Comparison of ENCODE assay signal across 7 mouse cellular contexts in genomic region chr12:111966683-111967173, GRCm38 (mm10). TPM values are rescaled to one million over a fixed set of nuclear protein-coding genes. Genes with fewer than 3 reads are reported as not detected.
A peak's percentile ranks its signal among the peaks of the same experiment; 100 is the strongest.
DNase-seq lines count a peak whose midpoint lies in the region; ATAC-seq lines count a peak whose summit lies in the region.

Atp5mpl (minus strand) TSS chr12:111966977.

- H3K27me3 ChIP-seq in intestine, embryonic 15.5 days (replicated peaks) = no peaks in the 10 kb centered on the region
- no peaks in the 10 kb centered on the region for H3K27me3 ChIP-seq in midbrain, embryonic 10.5 days (ENCODE audit: low read depth, poor library complexity, severe bottlenecking)

- peak within 1 kb of the TSS; percentile 59; the same call in 1 of the 2 replicates for H3K27ac ChIP-seq in intestine, embryonic 15.5 days
- H3K27ac ChIP-seq in midbrain, embryonic 10.5 days (replicated peaks) = peak within 1 kb of the TSS; percentile 95

- H3K36me3 ChIP-seq in intestine, embryonic 15.5 days = 0 out of 2 replicates have a peak, but pooled peaks cover 1% of the 10 kb centered on the region
- H3K36me3 ChIP-seq in midbrain, embryonic 10.5 days = peaks cover 21% of the 10 kb centered on the region

- H3K9me3 ChIP-seq in intestine, embryonic 15.5 days = no peaks in the 10 kb centered on the region
- no peaks in the 10 kb centered on the region for H3K9me3 ChIP-seq in midbrain, embryonic 10.5 days (replicated peaks)

- H3K4me2 ChIP-seq in intestine, embryonic 15.5 days (replicated peaks) = peak within 1 kb of the TSS; percentile 74

- H3K9ac ChIP-seq in intestine, embryonic 15.5 days = peak within 1 kb of the TSS; percentile 83

- peak; percentile 97 for DNase-seq in adrenal gland, adult 2 months
- DNase-seq in embryo, embryonic 11.5 days (ENCODE audit: low read depth, low spot score) = peak; percentile 93
- peak; percentile 98 for DNase-seq in gastrocnemius, postnatal 36 days
- DNase-seq in left cerebral cortex, postnatal 25 days (ENCODE audit: low spot score in 2 of 2) = peak; percentile 96 to 97
- DNase-seq in midbrain, embryonic 10.5 days (ENCODE audit: low spot score) = peak; percentile 97
- peak; percentile 100 for DNase-seq in right cerebral cortex, postnatal 4 days

- under 1% methylated on average over 37 of the region's 37 CpGs for WGBS in intestine, embryonic 15.5 days
- WGBS in midbrain, embryonic 10.5 days = under 1% methylated on average over 37 of the region's 37 CpGs

- H3K4me3 ChIP-seq in intestine, embryonic 15.5 days (replicated peaks) = peak within 1 kb of the TSS; percentile 74
- peak within 1 kb of the TSS; percentile 96 for H3K4me3 ChIP-seq in midbrain, embryonic 10.5 days

- intact Hi-C loops in gastrocnemius, postnatal 36 days (cut with DNase I) = no loop called here
- intact Hi-C loops in left cerebral cortex, postnatal 25 days (cut with DNase I) = loop anchor here (10.0 kb wide), 1 partner anchor 222 kb away; no protein-coding TSS in a partner anchor

- ATAC-seq in intestine, embryonic 15.5 days = peak; percentile 96

- 0 out of 2 replicates have a peak, but pooled peaks cover 9% of the 10 kb centered on the region for H3K4me1 ChIP-seq in intestine, embryonic 15.5 days (replicated peaks)
- H3K4me1 ChIP-seq in midbrain, embryonic 10.5 days = peaks cover 16% of the 10 kb centered on the region

RNA-seq across cellular contexts. Expression of gene Atp5mpl, which starts in this region (rescaled TPM):
- 100 to 1,000 TPM; 274 to 451 TPM for total RNA-seq in adrenal gland, adult 2 months (2021)
- polyA plus RNA-seq in adrenal gland, adult 2 months (2012; rRNA removed) = 3.2 and 6.1 TPM in 2 replicates
- 100 to 1,000 TPM; 710 to 772 TPM for total RNA-seq in gastrocnemius, postnatal 36 days (2021)
- polyA plus RNA-seq in intestine, embryonic 15.5 days (2015; fragmentation: Nextera tagmentation; extraction: Ambion mirVana) = 924 and 941 TPM in 2 replicates
- 100 to 1,000 TPM; 375 to 382 TPM for total RNA-seq in left cerebral cortex, postnatal 25 days (2021)
- polyA plus RNA-seq in midbrain, embryonic 10.5 days (2016; fragmentation: Nextera tagmentation; extraction: Ambion mirVana) = 559 and 585 TPM in 2 replicates

Comparison
In these comparisons a context has a peak if more than half of its experiments do, and no peak if none do; other contexts are left out.
1. Peak in every context shown above with its lines: DNase-seq, ATAC-seq, H3K4me3 ChIP-seq and H3K27ac ChIP-seq.
2. RNA of gene Atp5mpl (polyA plus RNA-seq): 924 to 941 TPM in intestine, embryonic 15.5 days and 559 to 585 TPM in midbrain, embryonic 10.5 days; 3.2 to 6.1 TPM in adrenal gland, adult 2 months; every median in the first group is over 10 times any median in the second.